Mouse (Mus musculus): ENCODE data around the gene Rps18. TPM values are rescaled to one million over a fixed set of nuclear protein-coding genes. Genes with fewer than 3 reads are reported as not detected.
"Not testable (repeated sequence)": the region's sequence is repeated elsewhere in the genome, so short reads cannot be mapped to it uniquely, and the experiment has no call there.

Gene Rps18
- polyA plus RNA-seq (2015; fragmentation: Nextera tagmentation; extraction: Ambion mirVana), result 1,803 TPM in 2 replicates

DNA sequence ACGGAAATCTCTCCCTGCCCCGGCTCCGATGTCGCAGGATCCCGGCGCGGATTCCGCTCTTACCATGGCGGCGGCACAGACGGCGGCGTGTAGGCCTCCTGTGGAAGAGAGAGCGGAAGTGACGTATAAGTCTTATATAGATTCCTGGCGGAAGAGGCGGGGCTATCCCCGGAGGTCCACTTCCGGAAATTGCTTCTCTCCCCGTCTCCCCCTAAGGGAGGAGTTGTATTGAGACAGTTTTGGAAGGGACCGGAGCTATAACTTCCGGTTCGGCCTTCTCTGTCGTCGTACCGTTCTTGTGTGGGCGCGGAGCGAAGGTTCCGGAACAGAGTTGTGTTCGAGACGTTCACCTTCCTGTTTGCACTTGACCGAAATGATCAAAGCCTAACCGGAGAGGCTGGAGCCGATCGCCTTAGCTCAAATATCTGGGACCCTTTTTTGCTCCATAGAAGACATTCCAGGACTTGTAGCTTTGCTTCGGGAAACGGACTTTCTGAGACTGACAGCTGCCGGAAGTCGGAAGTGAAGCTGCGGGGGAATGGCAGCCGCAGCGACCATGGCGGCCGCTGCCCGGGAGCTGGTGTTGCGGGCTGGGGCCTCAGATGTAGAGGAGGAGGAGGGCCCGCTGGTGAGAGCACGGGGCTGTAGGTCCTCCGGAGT is at the start of gene Rps18, which contains the start of gene Vps52:
Rps18 (minus strand) TSS at position 447 of the 660 bp plus-strand sequence.
Vps52 (plus strand) TSS at position 258 of the 660 bp plus-strand sequence.
- peak; percentile 86 for ATAC-seq (ENCODE audit: insufficient read depth, low FRiP score, low read depth)
- Histone ChIP-seq H3K4me2 (peak within 1 kb of the TSS; percentile 75), H3K4me3 (replicated peaks) (peak within 1 kb of the TSS; percentile 94), H3K36me3 (peaks cover 25% of the 10 kb centered on the region), H3K9ac (peak within 1 kb of the TSS; percentile 100), H3K27me3 (replicated peaks) (no peaks in the 10 kb centered on the region), H3K27ac (peak within 1 kb of the TSS; percentile 93), H3K9me3 (no peaks in the 10 kb centered on the region), H3K4me1 (peaks cover 40% of the 10 kb centered on the region)
- under 1% methylated on average over 50 of the region's 50 CpGs for WGBS

DNA sequence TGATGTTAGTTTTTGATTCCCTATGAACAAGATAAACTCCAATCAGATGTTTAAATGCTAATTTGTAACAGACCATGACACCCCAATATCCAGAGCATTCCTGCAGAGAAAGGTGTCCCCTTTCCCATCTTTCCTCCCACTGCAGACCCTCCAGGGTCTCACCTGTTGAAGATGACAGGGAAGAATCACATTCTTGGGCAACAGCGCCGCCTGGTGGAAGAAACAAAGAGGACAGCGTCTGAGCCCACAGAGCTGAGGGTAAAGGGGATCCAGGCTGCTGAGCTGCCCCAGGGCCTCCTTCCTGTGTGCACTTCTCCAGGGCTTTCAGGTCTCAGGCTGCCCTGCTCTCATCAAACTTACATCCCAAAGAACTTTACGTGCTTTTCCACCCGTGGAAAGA is 47.6 kb upstream of the Rps18 start:
- Histone ChIP-seq H3K9me3 (no peaks in the 10 kb centered on the region), H3K9ac (no peak overlapping the region), H3K4me3 (replicated peaks) (no peak overlapping the region), H3K27me3 (replicated peaks) (peaks cover 17% of the 10 kb centered on the region; the same call in 1 of the 2 replicates), H3K4me2 (no peak overlapping the region), H3K36me3 (no peaks in the 10 kb centered on the region), H3K4me1 (peaks cover 8% of the 10 kb centered on the region), H3K27ac (no peak overlapping the region)
- WGBS, result 7% methylated on average over 5 of the region's 5 CpGs
- no peak for ATAC-seq (ENCODE audit: insufficient read depth, low FRiP score, low read depth)

DNA sequence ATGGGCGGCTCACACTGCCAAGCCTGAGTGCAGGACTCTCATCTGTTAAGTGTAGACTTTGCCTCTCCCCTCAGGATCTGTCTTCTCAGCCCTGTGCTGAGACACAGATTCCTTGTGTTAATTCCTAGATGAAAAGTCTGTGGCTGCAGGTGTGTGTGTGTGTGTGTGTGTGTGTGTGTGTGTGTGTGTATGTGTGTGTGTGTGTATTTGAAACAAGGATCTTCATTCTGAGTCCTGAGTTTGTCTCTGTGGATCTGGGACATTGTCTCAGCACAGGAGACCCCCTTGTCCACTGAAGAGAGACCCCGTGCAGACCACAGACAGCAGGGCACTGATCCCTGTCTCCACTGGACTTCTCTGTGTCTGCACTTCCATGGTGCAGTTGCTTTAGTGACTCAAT is 45.0 kb upstream of the Rps18 start:
- H3K9ac ChIP-seq, result not testable (repeated sequence)

DNA sequence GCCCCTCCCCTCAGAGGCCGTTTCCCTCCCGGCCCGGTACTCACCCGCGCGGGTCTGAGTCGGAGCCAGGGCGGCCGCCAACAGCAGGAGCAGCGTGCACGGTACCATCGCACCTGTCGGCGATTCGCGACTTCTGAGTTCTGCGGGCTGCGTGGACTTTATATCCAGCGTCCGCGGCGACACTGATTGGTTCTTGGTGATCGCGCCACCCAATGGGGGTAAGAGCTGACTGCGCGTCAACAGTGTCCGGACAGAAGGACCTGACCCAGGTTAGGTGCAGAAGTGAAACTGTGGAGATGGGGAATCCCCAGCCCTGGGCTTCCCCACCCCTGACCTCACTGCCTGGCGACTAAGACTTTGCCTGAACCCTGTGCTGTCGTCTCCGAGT is 44.3 kb upstream of the Rps18 start, which contains the start of gene H2-K1:
H2-K1 (minus strand) TSS at position 198 of the 388 bp plus-strand sequence.
- under 1% methylated on average over 28 of the region's 30 CpGs for WGBS
- peaks cover 8% of the 10 kb centered on the region for H3K4me1 ChIP-seq
- H3K4me2 ChIP-seq, result peak within 1 kb of the TSS; percentile 100
- H3K4me3 ChIP-seq (replicated peaks), result peak within 1 kb of the TSS; percentile 59
- no peak within 1 kb of the TSS for H3K27ac ChIP-seq
- ATAC-seq (ENCODE audit: insufficient read depth, low FRiP score, low read depth), result peak; percentile 95
- no peaks in the 10 kb centered on the region for H3K36me3 ChIP-seq
- no peaks in the 10 kb centered on the region for H3K9me3 ChIP-seq
- peaks cover 19% of the 10 kb centered on the region; the same call in 1 of the 2 replicates for H3K27me3 ChIP-seq (replicated peaks)
- peak within 1 kb of the TSS; percentile 60 for H3K9ac ChIP-seq

More for the DNA sequence above, 45.0 kb upstream of the Rps18 start:
- ATAC-seq (ENCODE audit: insufficient read depth, low FRiP score, low read depth); H3K36me3 ChIP-seq; H3K27ac ChIP-seq; H3K4me1 ChIP-seq; H3K9me3 ChIP-seq: not testable (repeated sequence)
- H3K27me3 ChIP-seq (replicated peaks), result peaks cover 19% of the 10 kb centered on the region; the same call in 1 of the 2 replicates
- H3K4me3 ChIP-seq (replicated peaks), result peak overlapping the region; percentile 59; the same call in 1 of the 2 replicates
- 52% methylated on average over 2 of the region's 2 CpGs for WGBS
- peak overlapping the region; percentile 100 for H3K4me2 ChIP-seq

DNA sequence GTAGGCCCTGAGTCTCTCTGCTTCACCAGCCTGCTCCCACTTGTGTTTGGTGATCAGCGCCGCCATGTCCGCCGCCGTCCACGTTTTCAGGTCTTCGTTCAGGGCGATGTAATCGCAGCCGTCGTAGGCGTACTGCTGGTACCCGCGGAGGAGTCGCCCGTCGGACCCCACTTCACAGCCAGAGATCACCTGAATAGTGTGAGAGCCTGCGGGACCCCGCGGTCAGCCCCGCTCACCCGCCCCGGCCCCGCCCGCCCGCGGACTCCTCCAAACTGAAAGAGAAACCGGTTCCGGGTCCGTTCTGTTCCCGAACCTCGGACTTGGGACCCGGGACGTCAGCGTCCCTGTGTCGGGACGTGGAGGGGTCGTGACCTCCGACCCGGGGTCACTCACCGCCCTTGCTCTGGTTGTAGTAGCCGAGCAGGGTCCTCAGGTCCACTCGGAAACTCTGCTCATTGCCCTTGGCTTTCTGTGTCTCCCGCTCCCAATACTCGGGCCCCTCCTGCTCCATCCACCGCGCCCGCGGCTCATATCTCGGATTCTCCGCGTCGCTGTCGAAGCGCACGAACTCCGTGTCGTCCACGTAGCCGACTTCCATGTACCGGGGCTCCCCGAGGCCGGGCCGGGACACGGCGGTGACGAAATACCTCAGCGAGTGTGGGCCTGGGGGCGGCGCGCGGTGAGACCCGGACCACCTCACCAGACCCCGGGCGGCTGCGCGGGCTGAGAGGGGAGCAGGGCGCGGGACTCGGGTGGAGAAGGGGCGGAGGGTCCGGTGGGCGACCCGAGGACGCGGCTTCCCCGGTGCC is 43.7 kb upstream of the Rps18 start:
- H3K4me3 ChIP-seq (replicated peaks), result peak overlapping the region; percentile 59
- peak; percentile 44; the same call in 1 of the 2 replicates for ATAC-seq (ENCODE audit: insufficient read depth, low FRiP score, low read depth)
- peak overlapping the region; percentile 100 for H3K4me2 ChIP-seq
- H3K36me3 ChIP-seq, result no peaks in the 10 kb centered on the region
- peak overlapping the region; percentile 60 for H3K9ac ChIP-seq
- WGBS, result 3% methylated on average over 87 of the region's 87 CpGs
- peaks cover 19% of the 10 kb centered on the region; the same call in 1 of the 2 replicates for H3K27me3 ChIP-seq (replicated peaks)
- H3K27ac ChIP-seq, result no peak overlapping the region
- H3K9me3 ChIP-seq, result no peaks in the 10 kb centered on the region
- H3K4me1 ChIP-seq, result peaks cover 8% of the 10 kb centered on the region

DNA sequence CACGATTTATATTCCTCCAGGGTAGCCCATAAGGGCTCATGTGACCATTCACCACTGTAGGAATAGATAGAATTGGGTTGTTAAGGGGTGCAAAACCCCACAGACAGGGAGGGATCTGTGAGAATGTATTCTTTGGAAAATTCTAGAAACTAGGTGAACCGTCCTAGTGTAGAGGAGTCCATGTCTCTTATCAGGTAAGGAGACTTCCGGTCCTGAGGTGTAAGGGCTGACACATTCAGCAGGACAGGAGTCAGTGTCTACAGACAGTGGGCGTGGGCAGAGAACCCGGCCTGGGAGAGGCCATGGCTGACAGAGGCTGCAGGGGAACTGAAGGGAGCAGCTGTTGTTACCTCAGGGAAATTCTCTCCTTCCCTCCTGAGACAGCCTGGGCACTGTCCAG is 42.9 kb upstream of the Rps18 start:
- not testable (repeated sequence) for ATAC-seq (ENCODE audit: insufficient read depth, low FRiP score, low read depth); H3K36me3 ChIP-seq; H3K9me3 ChIP-seq; H3K4me2 ChIP-seq; H3K9ac ChIP-seq; H3K27ac ChIP-seq; H3K4me3 ChIP-seq (replicated peaks); H3K4me1 ChIP-seq
- WGBS, result 40% methylated on average over 5 of the region's 5 CpGs
- H3K27me3 ChIP-seq (replicated peaks), result peaks cover 19% of the 10 kb centered on the region; the same call in 1 of the 2 replicates

DNA sequence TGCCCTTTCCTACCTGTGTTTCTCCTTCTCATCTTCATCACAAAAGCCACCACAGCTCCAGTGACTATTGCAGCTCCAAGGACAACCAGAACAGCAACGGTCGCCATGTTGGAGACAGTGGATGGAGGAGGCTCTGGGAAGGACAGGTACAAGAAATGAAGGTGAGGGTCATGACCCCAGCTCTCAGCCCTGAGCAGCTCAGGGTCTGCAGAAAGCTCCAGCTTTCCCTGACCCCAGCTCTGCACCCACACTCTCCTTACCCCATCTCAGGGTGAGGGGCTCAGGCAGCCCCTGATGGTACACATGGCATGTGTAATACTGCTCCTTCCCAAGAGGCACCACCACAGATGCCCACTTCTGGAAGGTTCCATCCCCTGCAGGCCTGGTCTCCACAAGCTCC is 41.2 kb upstream of the Rps18 start:
- H3K27me3 ChIP-seq (replicated peaks), result peaks cover 19% of the 10 kb centered on the region; the same call in 1 of the 2 replicates
- H3K4me2 ChIP-seq; H3K9me3 ChIP-seq; H3K27ac ChIP-seq; H3K36me3 ChIP-seq; H3K4me1 ChIP-seq; H3K9ac ChIP-seq; ATAC-seq (ENCODE audit: insufficient read depth, low FRiP score, low read depth); H3K4me3 ChIP-seq (replicated peaks): not testable (repeated sequence)
- WGBS, result 88% methylated on average over 2 of the region's 2 CpGs

DNA sequence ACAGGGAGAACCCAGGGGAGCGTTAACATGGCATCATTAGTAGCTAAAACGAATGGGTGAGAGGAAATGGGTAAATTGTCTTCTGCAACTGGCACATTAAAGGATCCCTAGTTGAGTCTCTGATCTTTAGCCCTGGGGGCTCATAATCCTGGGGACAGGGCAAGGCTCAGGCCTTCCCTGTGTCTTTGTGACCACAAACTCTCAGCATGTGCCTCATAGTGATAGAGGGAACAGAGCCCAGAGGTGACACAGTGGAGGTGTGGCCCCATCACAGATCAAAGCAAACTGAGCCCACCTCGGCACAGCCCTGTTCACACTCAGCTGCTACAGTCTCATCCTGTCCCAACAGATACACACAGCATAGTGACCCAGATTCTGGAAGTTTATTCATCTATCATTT is 39.9 kb upstream of the Rps18 start:
- peaks cover 7% of the 10 kb centered on the region; the same call in 1 of the 2 replicates for H3K27me3 ChIP-seq (replicated peaks)
- WGBS, result 35% methylated on average over 3 of the region's 3 CpGs

DNA sequence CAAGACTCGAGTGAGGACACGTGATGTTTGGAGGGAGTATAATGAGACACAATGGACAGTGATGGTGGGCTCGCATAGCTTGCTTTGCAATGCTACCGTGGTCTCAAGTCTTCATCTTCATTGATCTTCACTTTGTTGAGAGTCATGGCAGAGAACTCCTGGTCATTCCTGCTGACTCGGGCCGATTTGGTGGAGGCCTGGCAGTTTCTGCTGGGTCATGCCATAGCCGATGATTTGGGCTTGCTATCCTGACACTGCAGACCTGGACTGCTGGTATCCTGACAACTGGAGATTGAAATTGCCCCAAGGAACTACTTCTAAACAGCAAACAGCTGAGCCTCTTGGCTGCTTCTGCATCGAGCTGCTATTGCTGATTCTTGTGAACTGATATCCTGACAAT is 39.2 kb upstream of the Rps18 start:
- H3K4me3 ChIP-seq (replicated peaks), result no peak overlapping the region
- no peak overlapping the region for H3K27ac ChIP-seq
- peaks cover 7% of the 10 kb centered on the region for H3K4me1 ChIP-seq
- H3K4me2 ChIP-seq, result no peak overlapping the region
- ATAC-seq (ENCODE audit: insufficient read depth, low FRiP score, low read depth), result no peak
- no peaks in the 10 kb centered on the region for H3K36me3 ChIP-seq
- H3K9me3 ChIP-seq, result no peaks in the 10 kb centered on the region
- 90% methylated on average over 8 of the region's 8 CpGs for WGBS
- H3K9ac ChIP-seq, result no peak overlapping the region
- peaks cover 5% of the 10 kb centered on the region; the same call in 1 of the 2 replicates for H3K27me3 ChIP-seq (replicated peaks)

More for the DNA sequence above, 39.9 kb upstream of the Rps18 start:
- peaks cover 8% of the 10 kb centered on the region for H3K4me1 ChIP-seq
- H3K4me3 ChIP-seq (replicated peaks), result no peak overlapping the region
- H3K4me2 ChIP-seq, result no peak overlapping the region
- ATAC-seq (ENCODE audit: insufficient read depth, low FRiP score, low read depth), result no peak
- no peak overlapping the region for H3K27ac ChIP-seq
- no peaks in the 10 kb centered on the region for H3K9me3 ChIP-seq
- no peaks in the 10 kb centered on the region for H3K36me3 ChIP-seq
- H3K9ac ChIP-seq, result no peak overlapping the region

DNA sequence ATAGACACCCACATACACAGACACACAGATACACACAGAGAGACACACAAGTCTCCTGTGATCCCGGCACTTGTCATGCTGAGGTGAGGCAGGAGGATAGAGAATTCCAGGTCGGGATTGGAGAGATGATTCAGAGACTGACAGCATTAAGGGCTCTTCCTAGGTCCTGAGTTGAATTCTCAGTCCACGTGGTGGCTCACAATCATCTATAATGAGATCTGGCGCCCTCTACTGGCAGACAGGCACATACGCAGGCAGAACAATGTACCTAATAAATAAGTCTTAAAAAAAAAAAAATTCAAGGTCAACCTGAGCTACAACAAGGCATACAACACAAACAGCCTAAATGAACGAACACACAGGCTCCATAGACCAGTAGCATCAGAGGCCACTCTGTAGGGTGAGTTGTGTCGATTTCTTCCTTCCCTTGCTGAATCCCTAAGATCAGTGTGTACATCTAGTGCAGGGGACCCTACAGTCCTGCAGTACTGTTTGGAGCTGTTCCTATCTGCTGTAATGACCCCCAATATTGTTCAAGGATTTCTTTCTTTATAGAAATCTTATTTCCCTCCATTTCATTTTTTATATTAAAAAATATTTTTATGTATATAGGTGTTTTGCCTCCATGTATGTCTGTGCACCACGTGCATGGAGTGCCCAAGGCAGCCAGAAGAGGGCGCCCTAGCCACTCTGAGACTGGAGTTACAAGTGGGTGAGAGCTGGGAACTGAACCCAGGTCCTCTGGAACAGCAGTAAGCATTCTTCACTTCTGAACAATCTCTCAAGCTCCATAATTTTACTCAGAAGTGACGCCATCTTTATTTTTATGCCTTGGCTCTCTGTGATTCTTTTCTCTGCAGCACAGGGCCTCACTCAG is 36.2 kb upstream of the Rps18 start:
- H3K27me3 ChIP-seq (replicated peaks), result 0 out of 2 replicates have a peak, but pooled peaks cover 6% of the 10 kb centered on the region
- H3K36me3 ChIP-seq, result no peaks in the 10 kb centered on the region
- no peaks in the 10 kb centered on the region for H3K4me1 ChIP-seq
- no peaks in the 10 kb centered on the region for H3K9me3 ChIP-seq
- no peak overlapping the region for H3K9ac ChIP-seq
- no peak overlapping the region for H3K4me2 ChIP-seq
- WGBS, result 30% methylated on average over 10 of the region's 10 CpGs
- no peak overlapping the region for H3K4me3 ChIP-seq (replicated peaks)
- ATAC-seq (ENCODE audit: insufficient read depth, low FRiP score, low read depth), result no peak
- no peak overlapping the region for H3K27ac ChIP-seq

DNA sequence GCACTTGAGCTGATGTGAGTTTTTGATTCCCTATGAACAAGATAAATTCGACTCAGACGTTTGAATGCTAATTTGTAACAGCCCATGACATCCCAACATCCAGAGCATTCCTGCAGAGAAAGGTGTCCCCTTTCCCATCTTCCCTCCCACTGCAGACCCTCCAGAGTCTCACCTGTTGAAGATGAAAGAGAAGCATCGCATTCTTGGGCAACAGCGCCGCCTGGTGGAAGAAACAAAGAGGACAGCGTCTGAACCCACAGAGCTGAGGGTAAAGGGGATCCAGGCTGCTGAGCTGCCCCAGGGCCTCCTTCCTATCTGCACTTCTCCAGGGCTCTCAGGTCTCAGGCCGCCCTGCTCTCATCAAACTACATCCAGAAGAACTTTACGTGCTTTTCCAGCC is 26.3 kb upstream of the Rps18 start:
- not testable (repeated sequence) for H3K27ac ChIP-seq
- WGBS, result 13% methylated on average over 8 of the region's 8 CpGs

More for the DNA sequence above, 26.3 kb upstream of the Rps18 start:
- not testable (repeated sequence) for H3K4me3 ChIP-seq (replicated peaks); H3K9me3 ChIP-seq; H3K9ac ChIP-seq; H3K36me3 ChIP-seq; ATAC-seq (ENCODE audit: insufficient read depth, low FRiP score, low read depth)
- H3K4me1 ChIP-seq, result peaks cover 19% of the 10 kb centered on the region; the same call in 1 of the 2 replicates
- H3K27me3 ChIP-seq (replicated peaks), result peaks cover 30% of the 10 kb centered on the region
- H3K4me2 ChIP-seq, result peak overlapping the region; percentile 79

Data from stomach, embryonic 15.5 days (tissue).